Mouse (Mus musculus) heart, embryonic 11.5 days (tissue): ENCODE data around the gene Zdhhc13. TPM values are rescaled to one million over a fixed set of nuclear protein-coding genes. Genes with fewer than 3 reads are reported as not detected.

ENCODE experiments used
- ATAC-seq: fragments of 200-750 bp; cut with Nextera tagmentation; replicated peaks from 2 replicates; pipeline ENCODE4 v1.8.0; 2017; ENCODE audit warnings: moderate library complexity; ENCODE audit not compliant: insufficient number of reproducible peaks, low FRiP score, low TSS enrichment
- H3K27ac ChIP-seq: fragments of 300-500 bp; sonication (generic); 2 replicates; pipeline ENCODE4 v1.5.1; 2014; ENCODE audit warnings: mild to moderate bottlenecking, low read depth, low read length
- H3K27me3 ChIP-seq: fragments of 300-500 bp; sonication (generic); 2 replicates; pipeline ENCODE4 v1.6.1; 2014; ENCODE audit warnings: mild to moderate bottlenecking, low read length, mixed read lengths; ENCODE audit not compliant: control insufficient read depth, insufficient read depth
- H3K36me3 ChIP-seq: fragments of 300-500 bp; sonication (generic); 2 replicates; pipeline ENCODE4 v1.6.1; 2014; ENCODE audit warnings: mild to moderate bottlenecking, low read length, moderate library complexity, mixed read lengths; ENCODE audit not compliant: control insufficient read depth, insufficient read depth
- H3K4me1 ChIP-seq: fragments of 300-500 bp; sonication (generic); 2 replicates; pipeline ENCODE4 v1.6.1; 2014; ENCODE audit warnings: low read length; ENCODE audit not compliant: control insufficient read depth, insufficient read depth
- H3K4me2 ChIP-seq: fragments of 300-500 bp; sonication (generic); 2 replicates; pipeline ENCODE4 v1.6.1; 2014; ENCODE audit warnings: mild to moderate bottlenecking, moderate library complexity
- H3K4me3 ChIP-seq: fragments of 300-500 bp; sonication (generic); 2 replicates; pipeline ENCODE4 v1.5.1; 2014; ENCODE audit warnings: low read depth, low read length
- H3K9ac ChIP-seq: fragments of 300-500 bp; sonication (generic); 2 replicates; pipeline ENCODE4 v1.6.1; 2014; ENCODE audit warnings: mild to moderate bottlenecking, low read depth, low read length, moderate library complexity
- H3K9me3 ChIP-seq: fragments of 300-500 bp; sonication (generic); replicated peaks from 2 replicates; pipeline ENCODE4 v1.6.1; 2016; ENCODE audit warnings: low read length; ENCODE audit not compliant: control insufficient read depth
- WGBS: fragments of 180-500 bp; shearing (Covaris S2); extraction: QIAGEN DNeasy Blood & Tissue Kit; methylation state at CpG from one replicate; pipeline ENCODE4 v1.1.7; 2014; ENCODE audit not compliant: insufficient replicate concordance; 5-methylcytosine and 5-hydroxymethylcytosine counted together
- polyA plus RNA-seq: library from polyadenylated mRNA; unstranded; fragments of >200 nt; fragmentation: Nextera tagmentation; extraction: Ambion mirVana; gene quantifications from 2 replicates; pipeline ENCODE4 v1.2.1, GENCODE M21; 2014

Zdhhc13 gene
- polyA plus RNA-seq, 1 experiment from 2014 or later: 36.1 TPM

DNA sequence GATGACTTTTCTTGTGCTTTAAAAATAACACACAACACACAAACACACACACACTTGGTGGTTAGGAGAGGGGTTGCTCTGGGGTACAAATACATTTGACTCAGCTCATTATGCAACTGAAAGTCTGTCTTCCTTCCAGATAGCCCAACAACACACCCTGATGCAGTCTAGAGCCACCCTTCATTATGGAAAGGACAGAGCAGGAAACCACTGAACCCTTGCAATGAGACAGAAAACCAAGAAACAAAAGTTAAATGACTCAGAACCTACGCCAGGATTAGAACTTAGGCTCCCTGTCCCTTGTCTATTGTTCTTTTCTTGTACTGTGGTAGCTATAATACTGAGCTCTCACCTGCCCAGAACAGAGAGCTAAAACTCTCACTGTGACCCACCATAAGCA, 28.0 kb upstream of the Zdhhc13 start:
- 84% methylated on average over 1 of the region's 1 CpGs for WGBS
- no peaks in the 10 kb centered on the region for H3K36me3 ChIP-seq
- no peaks in the 10 kb centered on the region for H3K4me1 ChIP-seq
- no peak for ATAC-seq
- H3K9me3 ChIP-seq: no peaks in the 10 kb centered on the region
- no peaks in the 10 kb centered on the region for H3K27me3 ChIP-seq
- no peak overlapping the region for H3K4me2 ChIP-seq
- no peak overlapping the region for H3K27ac ChIP-seq
- no peak overlapping the region for H3K9ac ChIP-seq
- H3K4me3 ChIP-seq: no peak overlapping the region

DNA sequence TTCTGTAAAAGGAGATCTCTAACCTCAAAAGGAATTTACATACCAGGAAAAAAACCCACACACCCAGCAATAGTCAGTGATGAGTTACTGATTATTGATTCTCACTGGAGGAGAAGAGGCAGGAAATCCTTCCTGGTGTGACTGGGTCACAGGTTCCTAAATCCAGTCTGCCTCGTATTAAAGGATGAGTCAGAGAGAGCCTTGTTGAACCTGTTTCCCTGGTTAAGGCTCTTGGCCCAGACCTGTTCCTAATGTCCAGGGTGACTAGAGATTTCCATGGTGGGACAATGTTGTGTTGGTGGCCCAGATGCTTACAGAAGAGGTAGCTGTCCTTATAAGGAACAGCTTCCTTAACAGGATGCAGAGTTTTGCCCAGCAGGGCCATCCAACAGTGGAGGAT, 26.5 kb upstream of the Zdhhc13 start:
- Histone ChIP-seq H3K27me3 (no peaks in the 10 kb centered on the region), H3K36me3 (no peaks in the 10 kb centered on the region), H3K27ac (no peak overlapping the region), H3K4me2 (no peak overlapping the region), H3K9me3 (no peaks in the 10 kb centered on the region), H3K4me3 (no peak overlapping the region), H3K9ac (no peak overlapping the region), H3K4me1 (no peaks in the 10 kb centered on the region)
- 67% methylated on average over 1 of the region's 1 CpGs for WGBS
- no peak for ATAC-seq

DNA sequence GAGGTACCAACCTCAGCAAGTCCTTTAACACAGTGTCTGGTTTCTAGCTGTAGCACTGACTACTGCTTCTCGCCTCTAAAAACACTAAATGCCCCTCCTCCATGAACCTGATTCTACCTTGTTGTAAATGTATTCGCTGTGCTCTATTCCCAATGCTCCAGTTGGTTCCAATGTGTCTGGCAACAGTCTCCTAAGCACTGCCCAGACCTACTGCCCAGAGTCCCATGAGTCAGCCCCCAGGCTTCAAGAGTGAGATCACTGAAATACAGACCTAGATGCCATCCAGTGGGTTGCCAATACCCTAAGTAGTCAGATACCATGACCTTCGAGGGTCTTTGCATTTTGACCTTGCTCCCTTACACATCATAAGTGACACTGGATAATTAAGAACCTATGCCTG, 26.1 kb upstream of the Zdhhc13 start:
- H3K9ac ChIP-seq: no peak overlapping the region
- H3K4me1 ChIP-seq: no peaks in the 10 kb centered on the region
- ATAC-seq: no peak
- H3K4me3 ChIP-seq: no peak overlapping the region
- whole genome bisulfite sequencing: 66% methylated on average over 3 of the region's 3 CpGs
- no peak overlapping the region for H3K4me2 ChIP-seq
- H3K36me3 ChIP-seq: no peaks in the 10 kb centered on the region
- no peaks in the 10 kb centered on the region for H3K9me3 ChIP-seq
- no peak overlapping the region for H3K27ac ChIP-seq
- H3K27me3 ChIP-seq: no peaks in the 10 kb centered on the region

DNA sequence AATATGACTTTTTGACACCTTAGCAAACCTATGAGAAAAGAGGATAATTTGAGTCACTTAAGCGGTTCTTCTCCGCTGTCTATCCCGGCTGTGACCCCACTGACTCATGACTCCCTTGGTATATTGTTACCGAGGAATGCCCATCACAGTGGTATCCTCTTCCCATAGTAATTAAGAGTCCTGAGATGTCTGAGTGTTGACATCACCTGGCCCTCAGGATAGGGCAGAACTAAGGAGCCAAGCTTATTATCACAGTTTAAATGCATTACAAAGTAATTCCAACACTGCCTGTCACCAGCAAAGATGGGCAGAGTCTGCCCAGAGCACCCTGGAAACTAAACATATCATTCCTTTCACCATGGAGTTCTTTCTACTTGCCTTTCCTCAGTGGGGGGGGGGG, 22.8 kb upstream of the Zdhhc13 start:
- H3K4me2 ChIP-seq: no peak overlapping the region
- no peak for ATAC-seq
- 70% methylated on average over 4 of the region's 4 CpGs for WGBS

DNA sequence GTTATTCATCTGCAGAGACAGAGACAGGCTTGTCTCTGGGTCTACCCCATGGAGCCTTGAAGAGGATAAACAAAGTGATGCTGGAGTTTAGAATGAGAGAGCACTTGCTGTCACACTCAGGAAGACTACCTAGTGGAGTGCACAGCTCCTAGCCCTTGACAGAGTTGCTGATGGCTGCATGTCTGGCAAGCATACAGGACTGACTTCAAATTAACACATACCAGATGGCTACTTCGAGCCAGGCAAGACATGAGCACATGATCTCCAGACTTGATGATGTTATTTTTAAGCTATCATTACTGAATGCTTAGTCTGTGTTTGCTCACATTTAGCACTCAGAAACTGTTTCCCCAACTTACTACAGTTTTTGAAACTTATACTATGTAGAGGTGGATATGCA, 19.1 kb upstream of the Zdhhc13 start:
- Histone ChIP-seq H3K9me3 (no peaks in the 10 kb centered on the region), H3K4me1 (no peaks in the 10 kb centered on the region), H3K4me3 (no peak overlapping the region), H3K36me3 (no peaks in the 10 kb centered on the region), H3K27ac (no peak overlapping the region), H3K4me2 (no peak overlapping the region), H3K27me3 (no peaks in the 10 kb centered on the region), H3K9ac (no peak overlapping the region)
- WGBS: 29% methylated on average over 1 of the region's 1 CpGs
- ATAC-seq: no peak

More for the DNA sequence above, 22.8 kb upstream of the Zdhhc13 start:
- Histone ChIP-seq H3K9me3 (no peaks in the 10 kb centered on the region), H3K27ac (no peak overlapping the region), H3K27me3 (no peaks in the 10 kb centered on the region), H3K36me3 (no peaks in the 10 kb centered on the region), H3K4me3 (no peak overlapping the region), H3K4me1 (no peaks in the 10 kb centered on the region), H3K9ac (no peak overlapping the region)

DNA sequence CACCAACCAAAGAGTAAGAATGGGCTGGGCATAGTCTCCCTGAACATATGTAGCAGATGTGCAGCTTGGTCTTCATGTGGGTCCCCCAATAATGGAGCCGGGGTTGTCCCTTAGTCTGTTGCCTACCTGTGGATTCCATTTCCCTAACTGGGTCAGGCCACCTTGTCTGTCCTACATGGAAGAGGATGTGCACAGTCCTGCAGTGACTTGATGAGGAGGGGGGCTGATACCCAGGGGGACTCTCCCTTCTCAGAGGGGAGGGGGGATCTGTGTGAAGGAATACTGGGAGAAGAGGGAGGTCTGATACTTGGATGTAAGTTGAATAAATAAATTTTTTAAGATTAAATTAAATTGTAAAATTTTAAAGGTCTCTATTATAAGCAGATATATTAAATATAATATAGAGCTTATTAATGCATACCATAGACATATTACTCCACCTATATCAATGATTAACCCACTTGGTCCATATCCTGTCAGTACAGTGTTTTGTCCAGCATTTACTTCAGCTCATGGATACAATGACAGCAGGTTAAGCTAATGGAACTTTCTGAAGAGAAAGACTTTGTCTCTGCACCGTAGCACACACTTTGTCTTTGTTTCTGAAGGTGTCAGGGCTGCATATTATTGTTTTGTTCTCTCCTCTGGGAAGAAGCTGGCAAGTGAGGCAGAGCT, 16.6 kb upstream of the Zdhhc13 start:
- ATAC-seq: no peak
- H3K4me2 ChIP-seq: no peak overlapping the region
- no peak overlapping the region for H3K27ac ChIP-seq
- no peaks in the 10 kb centered on the region for H3K36me3 ChIP-seq
- no peaks in the 10 kb centered on the region for H3K4me1 ChIP-seq
- no peak overlapping the region for H3K4me3 ChIP-seq
- no peak overlapping the region for H3K9ac ChIP-seq
- 82% methylated on average over 2 of the region's 2 CpGs for WGBS
- H3K9me3 ChIP-seq: no peaks in the 10 kb centered on the region
- H3K27me3 ChIP-seq: no peaks in the 10 kb centered on the region

DNA sequence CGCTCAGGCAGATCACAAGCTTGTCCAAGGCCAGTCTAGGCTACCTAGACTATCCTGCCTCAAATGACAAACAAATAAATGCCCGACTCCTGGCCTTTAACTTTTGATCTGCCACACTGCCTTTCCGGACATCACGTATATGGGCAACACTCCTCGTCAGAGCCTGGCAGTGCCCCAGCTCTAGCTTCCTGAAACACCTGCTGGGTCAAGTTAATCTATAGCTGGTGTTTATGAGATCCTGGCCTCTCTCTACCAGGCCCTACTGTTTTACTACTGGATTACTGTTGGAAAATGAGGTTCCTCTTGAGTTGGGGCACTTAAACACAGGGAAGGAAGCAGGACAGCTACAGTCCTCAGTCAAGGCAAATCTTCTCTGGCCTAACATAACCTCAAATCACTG, 15.5 kb upstream of the Zdhhc13 start:
- 88% methylated on average over 5 of the region's 5 CpGs for WGBS
- ATAC-seq: no peak
- Histone ChIP-seq H3K27me3 (no peaks in the 10 kb centered on the region), H3K4me3 (no peak overlapping the region), H3K36me3 (no peaks in the 10 kb centered on the region), H3K4me1 (no peaks in the 10 kb centered on the region), H3K9ac (no peak overlapping the region), H3K4me2 (no peak overlapping the region), H3K9me3 (no peaks in the 10 kb centered on the region), H3K27ac (no peak overlapping the region)

DNA sequence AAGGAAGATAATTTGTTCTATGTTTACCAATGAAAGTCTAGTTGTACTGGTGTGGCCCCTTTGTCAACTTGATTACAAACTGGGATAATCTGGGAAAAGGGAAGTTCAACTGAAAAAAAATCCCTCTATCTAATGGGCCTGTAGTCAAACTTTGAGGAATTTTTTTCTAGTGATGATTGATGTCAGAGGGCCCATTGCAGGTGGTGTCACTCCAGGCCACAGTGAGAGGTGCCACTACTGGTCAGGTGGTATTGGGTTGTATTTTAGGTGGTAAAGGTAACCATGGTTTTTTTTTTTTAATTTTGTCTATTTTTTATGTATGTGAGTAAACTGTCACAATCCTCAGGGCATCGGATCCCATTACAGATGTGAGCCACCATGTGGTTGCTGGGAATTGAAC, 14.2 kb upstream of the Zdhhc13 start:
- no peak for ATAC-seq
- Histone ChIP-seq H3K9ac (no peak overlapping the region), H3K36me3 (no peaks in the 10 kb centered on the region), H3K27me3 (no peaks in the 10 kb centered on the region), H3K4me1 (no peaks in the 10 kb centered on the region), H3K9me3 (no peaks in the 10 kb centered on the region), H3K27ac (no peak overlapping the region), H3K4me3 (no peak overlapping the region), H3K4me2 (no peak overlapping the region)
- WGBS: 84% methylated on average over 1 of the region's 1 CpGs

DNA sequence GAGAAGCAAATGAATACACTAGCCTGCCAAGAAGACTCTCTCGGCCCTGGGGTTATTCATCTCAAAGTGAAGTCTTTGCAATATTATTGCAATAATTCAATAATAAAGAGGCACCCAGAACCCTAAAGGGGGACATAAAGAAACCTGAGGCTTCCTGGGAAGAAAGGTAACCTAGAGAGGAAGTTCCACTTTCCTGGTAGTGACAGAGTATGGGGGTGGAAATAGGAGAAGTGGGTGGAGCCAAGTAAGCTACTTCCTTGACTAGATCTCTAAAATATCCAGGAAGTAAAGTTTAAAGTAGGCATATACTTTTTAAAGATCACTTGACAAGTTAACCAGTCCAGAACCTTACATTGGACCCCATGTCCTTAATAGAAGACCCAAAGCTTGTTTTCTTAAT, 13.4 kb upstream of the Zdhhc13 start:
- H3K4me3 ChIP-seq: no peak overlapping the region
- no peak for ATAC-seq
- H3K27ac ChIP-seq: no peak overlapping the region
- WGBS: 81% methylated on average over 1 of the region's 1 CpGs
- no peak overlapping the region for H3K4me2 ChIP-seq
- no peaks in the 10 kb centered on the region for H3K36me3 ChIP-seq
- H3K9ac ChIP-seq: no peak overlapping the region
- H3K9me3 ChIP-seq: no peaks in the 10 kb centered on the region
- H3K4me1 ChIP-seq: no peaks in the 10 kb centered on the region
- no peaks in the 10 kb centered on the region for H3K27me3 ChIP-seq
